Mouse (Mus musculus) midbrain, postnatal 0 days (tissue): ENCODE results near the gene Net1. TPM values are rescaled to one million over a fixed set of nuclear protein-coding genes. Genes with fewer than 3 reads are reported as not detected.
A peak's percentile ranks its signal among the peaks of the same experiment; 100 is the strongest.
"Not testable (repeated sequence)": the region's sequence is repeated elsewhere in the genome, so short reads cannot be mapped to it uniquely, and the experiment has no call there.

ENCODE experiments used
- ATAC-seq: fragments of 200-750 bp; cut with Nextera tagmentation; 2 replicates; pipeline ENCODE4 v1.8.0; 2017; ENCODE audit warnings: moderate number of reproducible peaks, mild to moderate bottlenecking, moderate TSS enrichment, moderate library complexity; ENCODE audit not compliant: low FRiP score
- DNase-seq: peaks from one replicate; pipeline ENCODE4 v3.0.0-alpha.2; 2015; ENCODE audit warnings: low spot score
- H3K27ac ChIP-seq: fragments of 300-500 bp; sonication (generic); 2 replicates; pipeline ENCODE4 v1.5.1; 2014; ENCODE audit warnings: low read depth, mild to moderate bottlenecking, low read length, mixed read lengths
- H3K27me3 ChIP-seq: fragments of 300-500 bp; sonication (generic); 2 replicates; pipeline ENCODE4 v1.6.1; 2014; ENCODE audit warnings: low read length, control low read depth, mixed read lengths; ENCODE audit not compliant: insufficient read depth
- H3K36me3 ChIP-seq: fragments of 300-500 bp; sonication (generic); 2 replicates; pipeline ENCODE4 v1.6.1; 2014; ENCODE audit warnings: low read length, control low read depth, mixed read lengths; ENCODE audit not compliant: insufficient read depth
- H3K4me1 ChIP-seq: fragments of 300-500 bp; sonication (generic); 2 replicates; pipeline ENCODE4 v1.6.1; 2014; ENCODE audit warnings: mild to moderate bottlenecking, control low read depth, antibody characterized with exemption, low read length, mixed read lengths; ENCODE audit not compliant: insufficient read depth
- H3K4me2 ChIP-seq: fragments of 300-500 bp; sonication (generic); 2 replicates; pipeline ENCODE4 v1.6.1; 2014; ENCODE audit warnings: low read depth, mild to moderate bottlenecking, low read length, mixed read lengths; ENCODE audit not compliant: poor library complexity, severe bottlenecking
- H3K4me3 ChIP-seq: fragments of 300-500 bp; sonication (generic); 2 replicates; pipeline ENCODE4 v1.5.1; 2014; ENCODE audit warnings: low read depth, mild to moderate bottlenecking, low read length, moderate library complexity
- H3K9ac ChIP-seq: fragments of 300-500 bp; sonication (generic); replicated peaks from 2 replicates; pipeline ENCODE4 v1.6.1; 2014; ENCODE audit warnings: mild to moderate bottlenecking, low read length, moderate library complexity, mixed read lengths; ENCODE audit not compliant: poor library complexity, severe bottlenecking
- H3K9me3 ChIP-seq: fragments of 300-500 bp; sonication (generic); 2 replicates; pipeline ENCODE4 v1.6.1; 2016; ENCODE audit warnings: low read length, control low read depth
- CTCF ChIP-seq: IDR thresholded peaks from 2 replicates; pipeline ENCODE4 v1.5.1; 2016; ENCODE audit warnings: antibody characterized with exemption, mild to moderate bottlenecking
- WGBS: fragments of 180-500 bp; shearing (Covaris S2); extraction: QIAGEN DNeasy Blood & Tissue Kit; methylation state at CpG from one replicate; pipeline ENCODE4 v1.1.7; 2014; 5-methylcytosine and 5-hydroxymethylcytosine counted together
- polyA plus RNA-seq: library from polyadenylated mRNA; unstranded; fragments of >200 nt; fragmentation: Nextera tagmentation; extraction: Ambion mirVana; gene quantifications from 2 replicates; pipeline ENCODE4 v1.2.1, GENCODE M21; 2015
- total RNA-seq: library from RNA; depleted of rRNA; stranded (reverse); fragments of >200 nt; gene quantifications from 2 replicates; pipeline ENCODE4 v1.2.3, GENCODE M21; 2014

Gene Net1
- total and polyA plus RNA-seq, 2 experiments from 2014 or later: 12.3 to 17.7 TPM

GRCm38 (mm10) chr13:3907151-3907696 lies 10.8 kb downstream of the Net1 start:
- no peak for TF ChIP-seq CTCF
- Histone ChIP-seq H3K27me3 (no peaks in the 10 kb centered on the region), H3K27ac (no peak overlapping the region), H3K4me3 (no peak overlapping the region), H3K9ac (no peak overlapping the region), H3K36me3 (no peaks in the 10 kb centered on the region), H3K9me3 (no peaks in the 10 kb centered on the region), H3K4me2 (no peak overlapping the region), H3K4me1 (no peaks in the 10 kb centered on the region)
- ATAC-seq (no peak), DNase-seq (no peak)
- WGBS: 81% methylated on average over 6 of the region's 6 CpGs

GRCm38 (mm10) chr13:3899301-3899700 lies 18.7 kb downstream of the Net1 start:
- no peaks in the 10 kb centered on the region for H3K4me1 ChIP-seq
- no peak overlapping the region for H3K4me2 ChIP-seq
- H3K9me3 ChIP-seq: no peaks in the 10 kb centered on the region
- H3K36me3 ChIP-seq: no peaks in the 10 kb centered on the region
- no peak overlapping the region for H3K27ac ChIP-seq
- TF ChIP-seq CTCF: no peak
- 93% methylated on average over 9 of the region's 9 CpGs for WGBS
- no peaks in the 10 kb centered on the region for H3K27me3 ChIP-seq
- no peak for DNase-seq
- no peak overlapping the region for H3K4me3 ChIP-seq
- no peak overlapping the region for H3K9ac ChIP-seq
- peak; percentile 29; the same call in 1 of the 2 replicates for ATAC-seq

GRCm38 (mm10) chr13:3898202-3898601 lies 19.8 kb downstream of the Net1 start:
- not testable (repeated sequence) for H3K4me1 ChIP-seq, H3K36me3 ChIP-seq, H3K4me3 ChIP-seq, H3K4me2 ChIP-seq, H3K9me3 ChIP-seq, H3K27ac ChIP-seq, ATAC-seq, DNase-seq, H3K9ac ChIP-seq, H3K27me3 ChIP-seq
- WGBS: 92% methylated on average over 5 of the region's 5 CpGs

GRCm38 (mm10) chr13:3896913-3897312 lies 21.1 kb downstream of the Net1 start:
- ATAC-seq (no peak), DNase-seq (peak; percentile 86)
- Histone ChIP-seq H3K36me3 (no peaks in the 10 kb centered on the region), H3K27ac (no peak overlapping the region), H3K9ac (no peak overlapping the region), H3K27me3 (no peaks in the 10 kb centered on the region), H3K4me1 (no peaks in the 10 kb centered on the region), H3K4me2 (no peak overlapping the region), H3K4me3 (no peak overlapping the region), H3K9me3 (no peaks in the 10 kb centered on the region)
- 36% methylated on average over 5 of the region's 5 CpGs for WGBS
- peak; percentile 97 for TF ChIP-seq CTCF

- H3K36me3 ChIP-seq: no peaks in the 10 kb centered on the region
- DNase-seq: no peak
- no peak overlapping the region for H3K27ac ChIP-seq
- 91% methylated on average over 6 of the region's 6 CpGs for whole genome bisulfite sequencing
- H3K4me2 ChIP-seq: no peak overlapping the region
- no peak for ATAC-seq
- H3K4me1 ChIP-seq: no peaks in the 10 kb centered on the region
- H3K4me3 ChIP-seq: no peak overlapping the region
- TF ChIP-seq CTCF: no peak
- no peaks in the 10 kb centered on the region for H3K9me3 ChIP-seq
- H3K27me3 ChIP-seq: no peaks in the 10 kb centered on the region
- no peak overlapping the region for H3K9ac ChIP-seq
Measured at GRCm38 (mm10) chr13:3896032-3896431, 22.0 kb downstream of the Net1 start.

GRCm38 (mm10) chr13:3895397-3895980 lies 22.5 kb downstream of the Net1 start:
- Histone ChIP-seq H3K27me3 (no peaks in the 10 kb centered on the region), H3K36me3 (no peaks in the 10 kb centered on the region), H3K4me3 (no peak overlapping the region), H3K27ac (no peak overlapping the region), H3K4me2 (no peak overlapping the region), H3K9ac (no peak overlapping the region), H3K4me1 (no peaks in the 10 kb centered on the region), H3K9me3 (no peaks in the 10 kb centered on the region)
- DNase-seq: no peak
- WGBS: 89% methylated on average over 8 of the region's 8 CpGs
- TF ChIP-seq CTCF: no peak
- ATAC-seq: no peak
